ENCODE assay signal across 8 mouse cellular contexts in genomic region chr16:38742659-38743131, GRCm38 (mm10). TPM values are rescaled to one million over a fixed set of nuclear protein-coding genes. Genes with fewer than 3 reads are reported as not detected.
DNase-seq lines count a peak whose midpoint lies in the region; ATAC-seq and TF ChIP-seq lines count a peak whose summit lies in the region.

No protein-coding gene starts in this region.

- H3K4me3 ChIP-seq in lung, adult 2 months (replicated peaks; ENCODE audit: extremely low read depth, low read depth, low read length) = peak overlapping the region; percentile 97
- peak overlapping the region; percentile 91 for H3K4me3 ChIP-seq in bone marrow macrophage, adult 2 months (ENCODE audit: insufficient read depth, low read length)
- peak overlapping the region; percentile 75 for H3K4me3 ChIP-seq in forebrain, embryonic 14.5 days (ENCODE audit: low read depth, low read length)
- H3K4me3 ChIP-seq in lung, embryonic 16.5 days (ENCODE audit: low read length) = peak overlapping the region; percentile 87

- H3K36me3 ChIP-seq in forebrain, embryonic 14.5 days (ENCODE audit: control insufficient read depth, insufficient read depth, low read length) = no peaks in the 10 kb centered on the region
- H3K36me3 ChIP-seq in lung, embryonic 16.5 days (ENCODE audit: control insufficient read depth, insufficient read depth, low read length) = no peaks in the 10 kb centered on the region

- peak; percentile 57 for ATAC-seq in forebrain, embryonic 14.5 days
- peak; percentile 51 for ATAC-seq in lung, embryonic 16.5 days (ENCODE audit: low read depth)

- H3K9me3 ChIP-seq in forebrain, embryonic 14.5 days (replicated peaks; ENCODE audit: control insufficient read depth, low read length) = no peaks in the 10 kb centered on the region
- H3K9me3 ChIP-seq in lung, embryonic 16.5 days (ENCODE audit: control insufficient read depth, low read length) = no peaks in the 10 kb centered on the region

- WGBS in lung, adult 2 months = under 1% methylated on average over 13 of the region's 13 CpGs
- WGBS in forebrain, embryonic 14.5 days = 0% methylated on average over 13 of the region's 13 CpGs
- WGBS in lung, embryonic 16.5 days = under 1% methylated on average over 13 of the region's 13 CpGs

- H3K9ac ChIP-seq in forebrain, embryonic 14.5 days (ENCODE audit: low read length) = peak overlapping the region; percentile 84
- H3K9ac ChIP-seq in lung, embryonic 16.5 days (ENCODE audit: low read length) = peak overlapping the region; percentile 90

- peak; percentile 59 for DNase-seq in lung, adult 2 months
- no peak for DNase-seq in lung, postnatal 25 days (ENCODE audit: low spot score)
- peak; percentile 34 for DNase-seq in forebrain, embryonic 14.5 days (ENCODE audit: low spot score)
- DNase-seq in induced T-regulatory cell, adult 2 months (ENCODE audit: low read depth) = peak; percentile 68
- DNase-seq in retina, postnatal 7 days (ENCODE audit: low read depth, low spot score) = peak; percentile 11
- no peak for DNase-seq in spleen, postnatal 14 days (ENCODE audit: low spot score in 2 of 2)

- peaks cover 9% of the 10 kb centered on the region for H3K4me1 ChIP-seq in lung, adult 2 months (ENCODE audit: control insufficient read depth, insufficient read depth, low read length)
- H3K4me1 ChIP-seq in bone marrow macrophage, adult 2 months (ENCODE audit: control insufficient read depth, insufficient read depth, low read length) = peaks cover 8% of the 10 kb centered on the region
- H3K4me1 ChIP-seq in forebrain, embryonic 14.5 days (ENCODE audit: control insufficient read depth, insufficient read depth, low read length) = no peaks in the 10 kb centered on the region
- peaks cover 8% of the 10 kb centered on the region for H3K4me1 ChIP-seq in lung, embryonic 16.5 days (replicated peaks; ENCODE audit: control insufficient read depth, insufficient read depth, low read length)

- TF ChIP-seq POLR2A in lung, adult 2 months (IDR thresholded peaks at IDR 0.05; ENCODE audit: borderline replicate concordance, extremely low read depth, low read depth, low read length) = no peak
- TF ChIP-seq POLR2A in bone marrow macrophage, adult 2 months (IDR thresholded peaks at IDR 0.05; ENCODE audit: borderline replicate concordance, low read depth, low read length) = no peak

- H3K27me3 ChIP-seq in forebrain, embryonic 14.5 days (replicated peaks; ENCODE audit: control insufficient read depth, insufficient read depth, low read length) = no peaks in the 10 kb centered on the region
- no peaks in the 10 kb centered on the region for H3K27me3 ChIP-seq in lung, embryonic 16.5 days (ENCODE audit: control insufficient read depth, insufficient read depth, low read depth, low read length)

- no peak for TF ChIP-seq CTCF in lung, adult 2 months (IDR thresholded peaks at IDR 0.05; ENCODE audit: insufficient read depth, low read length)
- TF ChIP-seq CTCF in bone marrow macrophage, adult 2 months (IDR thresholded peaks at IDR 0.05; ENCODE audit: low read depth, low read length) = no peak

- H3K27ac ChIP-seq in bone marrow macrophage, adult 2 months (ENCODE audit: insufficient read depth, low read depth, low read length) = no peak overlapping the region
- H3K27ac ChIP-seq in forebrain, embryonic 14.5 days (ENCODE audit: low read depth, low read length) = peak overlapping the region; percentile 36; the same call in 1 of the 2 replicates
- H3K27ac ChIP-seq in lung, embryonic 16.5 days (ENCODE audit: low read length) = peak overlapping the region; percentile 84

- H3K4me2 ChIP-seq in forebrain, embryonic 14.5 days (ENCODE audit: low read length) = peak overlapping the region; percentile 75
- H3K4me2 ChIP-seq in lung, embryonic 16.5 days (ENCODE audit: low read depth, low read length) = peak overlapping the region; percentile 93

RNA-seq across cellular contexts. Expression of gene B4galt4, which starts 0.6 kb away (rescaled TPM):
- 18.0 and 21.4 TPM in 2 replicates for polyA plus RNA-seq in lung, adult 2 months (2012; rRNA removed)
- 8.9 and 9.8 TPM in 2 replicates for polyA plus RNA-seq in bone marrow macrophage, adult 2 months (2012; ENCODE audit: insufficient read depth, insufficient read length, missing spikeins)
- 29.5 and 31.7 TPM in 2 replicates for polyA plus RNA-seq in forebrain, embryonic 14.5 days (2014; fragmentation: Nextera tagmentation; extraction: Ambion mirVana)
- polyA plus RNA-seq in lung, embryonic 16.5 days (2015; fragmentation: Nextera tagmentation; extraction: Ambion mirVana) = 34.7 and 38.1 TPM in 2 replicates

RNA-seq across cellular contexts. Expression of gene Arhgap31, which starts 29.6 kb away (rescaled TPM):
- polyA plus RNA-seq in lung, adult 2 months (2012; rRNA removed) = 43.9 and 46.8 TPM in 2 replicates
- 29.1 and 36.1 TPM in 2 replicates for polyA plus RNA-seq in bone marrow macrophage, adult 2 months (2012; ENCODE audit: insufficient read depth, insufficient read length, missing spikeins)
- polyA plus RNA-seq in forebrain, embryonic 14.5 days (2014; fragmentation: Nextera tagmentation; extraction: Ambion mirVana) = 2.5 and 3.6 TPM in 2 replicates
- polyA plus RNA-seq in lung, embryonic 16.5 days (2015; fragmentation: Nextera tagmentation; extraction: Ambion mirVana) = 21.5 and 23.9 TPM in 2 replicates

RNA-seq across cellular contexts. Expression of gene Upk1b, which starts 57.4 kb away (rescaled TPM):
- 36.4 and 68.1 TPM in 2 replicates for polyA plus RNA-seq in lung, adult 2 months (2012; rRNA removed)
- polyA plus RNA-seq in bone marrow macrophage, adult 2 months (2012; ENCODE audit: insufficient read depth, insufficient read length, missing spikeins) = not detected in 2 replicates
- polyA plus RNA-seq in forebrain, embryonic 14.5 days (2014; fragmentation: Nextera tagmentation; extraction: Ambion mirVana) = 0.22 TPM in 1 of 2 replicates, not detected in the other
- 14.8 and 20.6 TPM in 2 replicates for polyA plus RNA-seq in lung, embryonic 16.5 days (2015; fragmentation: Nextera tagmentation; extraction: Ambion mirVana)

Comparison
In these comparisons a context has a peak if more than half of its experiments do, and no peak if none do; other contexts are left out.
1. DNase-seq: peak in lung, adult 2 months (single experiment), forebrain, embryonic 14.5 days (single experiment), induced T-regulatory cell, adult 2 months (single experiment) and retina, postnatal 7 days (single experiment); none in lung, postnatal 25 days (single experiment) and spleen, postnatal 14 days (0 of 2).
2. RNA of gene Upk1b, which starts 57.4 kb away (polyA plus RNA-seq): 36.4 to 68.1 TPM in lung, adult 2 months and 14.8 to 20.6 TPM in lung, embryonic 16.5 days; not detected in bone marrow macrophage, adult 2 months and 0.22 TPM in forebrain, embryonic 14.5 days; every median in the first group is over 10 times any median in the second.
3. Peak in every context shown above with its lines, with median percentiles within 50 percentile points of each other: H3K4me3 ChIP-seq.